Mouse (Mus musculus): ENCODE measurements around the gene Clasrp. TPM values are rescaled to one million over a fixed set of nuclear protein-coding genes. Genes with fewer than 3 reads are reported as not detected.

The Clasrp gene
- total RNA-seq, 2 experiments from 2014 or later: 70.4 to 87.0 TPM

- DNase-seq (ENCODE audit: low spot score in 2 of 2): no peak
Measured at GRCm38 (mm10) chr7:19540771-19541566, 63.3 kb downstream of the Clasrp start.

- DNase-seq (ENCODE audit: low spot score in 2 of 2): no peak
Measured at GRCm38 (mm10) chr7:19534676-19535075, 69.6 kb downstream of the Clasrp start.

GRCm38 (mm10) chr7:19532240-19532639 is 72.0 kb downstream of the Clasrp start:
- DNase-seq (ENCODE audit: low spot score in 2 of 2): no peak

GRCm38 (mm10) chr7:19531077-19531476 is 73.2 kb downstream of the Clasrp start:
- no peak for DNase-seq (ENCODE audit: low spot score in 2 of 2)

Other genes with a start within 250 kb of the Clasrp start
- 10 to 100 TPM; 17.1 to 18.1 TPM for gene Cd3eap, start 245.0 kb downstream of the Clasrp start, total RNA-seq (2021)
- gene Ppp1r13l, start 244.7 kb downstream of the Clasrp start, total RNA-seq (2021): 1 to 10 TPM; 8.2 to 9.6 TPM
- gene Ercc2, start 222.5 kb downstream of the Clasrp start, total RNA-seq (2021): 10 to 100 TPM; 32.2 to 36.4 TPM
- 1 to 10 TPM; 3.5 to 4.3 TPM for gene Klc3, start 200.4 kb downstream of the Clasrp start, total RNA-seq (2021)
- under 1 TPM in 1 of 2 experiments, not detected in 1; 0.19 TPM for gene Ckm, start 199.7 kb downstream of the Clasrp start, total RNA-seq (2021)
- gene Mark4, start 145.7 kb downstream of the Clasrp start, total RNA-seq (2021): 10 to 100 TPM; 69.7 to 74.5 TPM
- under 1 TPM; 0.40 to 0.74 TPM for gene Exoc3l2, start 141.2 kb downstream of the Clasrp start, total RNA-seq (2021)
- gene Bloc1s3, start 96.1 kb downstream of the Clasrp start, total RNA-seq (2021): 1 to 10 TPM; 7.6 to 7.8 TPM
- 10 to 100 TPM; 18.7 to 21.1 TPM for gene Trappc6a, start 96.1 kb downstream of the Clasrp start, total RNA-seq (2021)
- under 1 TPM; 0.72 to 0.94 TPM for gene Nkpd1, start 86.6 kb downstream of the Clasrp start, total RNA-seq (2021)
- 100 to 1,000 TPM; 139 to 147 TPM for gene Ppp1r37, start 41.4 kb downstream of the Clasrp start, total RNA-seq (2021)
- gene Zfp296, start 27.2 kb downstream of the Clasrp start, total RNA-seq (2021): 1 to 10 TPM; 2.0 to 2.7 TPM
- gene Gemin7, start 26.9 kb downstream of the Clasrp start, total RNA-seq (2021): 10 to 100 TPM; 51.0 to 53.7 TPM
- 1 to 10 TPM; 7.5 to 8.1 TPM for gene Relb, start 25.0 kb upstream of the Clasrp start, total RNA-seq (2021)
- gene Clptm1, start 60.5 kb upstream of the Clasrp start, total RNA-seq (2021): 100 to 1,000 TPM; 151 to 152 TPM
- not detected for gene Apoc2, start 73.5 kb upstream of the Clasrp start, total RNA-seq (2021)
- not detected for gene Gm44805, start 76.9 kb upstream of the Clasrp start, total RNA-seq (2021)
- not detected for gene Apoc4, start 77.0 kb upstream of the Clasrp start, total RNA-seq (2021)
- gene Apoc1, start 88.2 kb upstream of the Clasrp start, total RNA-seq (2021): 1 to 10 TPM; 3.9 to 5.3 TPM
- 1,000 to 10,000 TPM; 1,855 to 2,066 TPM for gene Apoe, start 94.7 kb upstream of the Clasrp start, total RNA-seq (2021)
- gene Tomm40, start 111.0 kb upstream of the Clasrp start, total RNA-seq (2021): 100 to 1,000 TPM; 116 to 122 TPM
- 1 to 10 TPM; 6.7 to 8.6 TPM for gene Nectin2, start 146.0 kb upstream of the Clasrp start, total RNA-seq (2021)
- gene Bcam, start 166.5 kb upstream of the Clasrp start, total RNA-seq (2021): 10 to 100 TPM; 18.6 to 19.1 TPM
- gene Cblc, start 192.3 kb upstream of the Clasrp start, total RNA-seq (2021): not detected
- gene Bcl3, start 218.3 kb upstream of the Clasrp start, total RNA-seq (2021): 1 to 10 TPM in 1 of 2 experiments, under 1 TPM in 1; 0.91 to 1.1 TPM
- gene Gm19345, start 247.5 kb upstream of the Clasrp start, total RNA-seq (2021): 1 to 10 TPM; 2.0 to 2.4 TPM